Mouse (Mus musculus) neural tube, embryonic 12.5 days (tissue): ENCODE measurements around the gene Dhcr7. TPM values are rescaled to one million over a fixed set of nuclear protein-coding genes. Genes with fewer than 3 reads are reported as not detected.

ENCODE experiments used
- ATAC-seq: fragments of 200-750 bp; cut with Nextera tagmentation; 2 replicates; pipeline ENCODE4 v1.8.0; 2017; ENCODE audit warnings: low read depth, mild to moderate bottlenecking, moderate TSS enrichment, moderate library complexity; ENCODE audit not compliant: low FRiP score
- H3K27ac ChIP-seq: fragments of 300-500 bp; sonication (generic); 2 replicates; pipeline ENCODE4 v1.5.1; 2016
- H3K27me3 ChIP-seq: fragments of 300-500 bp; sonication (generic); replicated peaks from 2 replicates; pipeline ENCODE4 v1.6.1; 2016; ENCODE audit warnings: mild to moderate bottlenecking
- H3K36me3 ChIP-seq: fragments of 300-500 bp; sonication (generic); 2 replicates; pipeline ENCODE4 v1.6.1; 2016; ENCODE audit warnings: mild to moderate bottlenecking
- H3K4me1 ChIP-seq: fragments of 300-500 bp; sonication (generic); 2 replicates; pipeline ENCODE4 v1.6.1; 2016
- H3K4me2 ChIP-seq: fragments of 300-500 bp; sonication (generic); replicated peaks from 2 replicates; pipeline ENCODE4 v1.6.1; 2016; ENCODE audit warnings: mild to moderate bottlenecking
- H3K4me3 ChIP-seq: fragments of 300-500 bp; sonication (generic); 2 replicates; pipeline ENCODE4 v1.5.1; 2016
- H3K9ac ChIP-seq: fragments of 300-500 bp; sonication (generic); 2 replicates; pipeline ENCODE4 v1.6.1; 2016; ENCODE audit warnings: mild to moderate bottlenecking
- H3K9me3 ChIP-seq: fragments of 300-500 bp; sonication (generic); 2 replicates; pipeline ENCODE4 v1.6.1; 2016; ENCODE audit warnings: mild to moderate bottlenecking
- WGBS: fragments of 180-500 bp; shearing (Covaris S2); methylation state at CpG from one replicate; pipeline ENCODE4 v1.1.7; 2016; 5-methylcytosine and 5-hydroxymethylcytosine counted together
- polyA plus RNA-seq: library from polyadenylated mRNA; unstranded; fragments of >200 nt; fragmentation: Nextera tagmentation; extraction: Ambion mirVana; gene quantifications from 2 replicates; pipeline ENCODE4 v1.2.1, GENCODE M21; 2016

The Dhcr7 gene
- polyA plus RNA-seq, 1 experiment from 2014 or later = 53.6 TPM

- no peak for ATAC-seq
- peaks cover 84% of the 10 kb centered on the region for H3K36me3 ChIP-seq
- H3K27me3 ChIP-seq = no peaks in the 10 kb centered on the region
- no peaks in the 10 kb centered on the region for H3K9me3 ChIP-seq
- WGBS = 42% methylated on average over 1 of the region's 1 CpGs
- no peak overlapping the region for H3K9ac ChIP-seq
- no peaks in the 10 kb centered on the region for H3K4me1 ChIP-seq
- no peak overlapping the region for H3K27ac ChIP-seq
- H3K4me3 ChIP-seq = no peak overlapping the region
- no peak overlapping the region for H3K4me2 ChIP-seq
Measured at GRCm38 (mm10) chr7:143808909-143809308, 14.0 kb upstream of the Dhcr7 start.

- Histone ChIP-seq H3K9me3 (no peaks in the 10 kb centered on the region), H3K4me1 (peaks cover 12% of the 10 kb centered on the region), H3K4me2 (no peak overlapping the region), H3K27me3 (no peaks in the 10 kb centered on the region), H3K4me3 (no peak overlapping the region), H3K36me3 (peaks cover 41% of the 10 kb centered on the region), H3K27ac (no peak overlapping the region), H3K9ac (no peak overlapping the region)
- no peak for ATAC-seq
- WGBS = 83% methylated on average over 4 of the region's 4 CpGs
Measured at GRCm38 (mm10) chr7:143819201-143819600, 3.7 kb upstream of the Dhcr7 start.

GRCm38 (mm10) chr7:143821241-143821640 is 1.7 kb upstream of the Dhcr7 start:
- Histone ChIP-seq H3K4me1 (peaks cover 12% of the 10 kb centered on the region), H3K4me3 (no peak overlapping the region), H3K4me2 (no peak overlapping the region), H3K27ac (no peak overlapping the region), H3K36me3 (peaks cover 21% of the 10 kb centered on the region), H3K9me3 (no peaks in the 10 kb centered on the region), H3K27me3 (no peaks in the 10 kb centered on the region), H3K9ac (no peak overlapping the region)
- 93% methylated on average over 2 of the region's 2 CpGs for WGBS
- no peak for ATAC-seq

- Histone ChIP-seq H3K27me3 (no peaks in the 10 kb centered on the region), H3K36me3 (peaks cover 10% of the 10 kb centered on the region), H3K4me3 (peak overlapping the region; percentile 29), H3K4me1 (peaks cover 12% of the 10 kb centered on the region), H3K9ac (0 out of 2 replicates have a peak overlapping the region, but pooled peaks have one; percentile 17), H3K27ac (peak overlapping the region; percentile 43; the same call in 1 of the 2 replicates), H3K4me2 (peak overlapping the region; percentile 64), H3K9me3 (no peaks in the 10 kb centered on the region)
- ATAC-seq = peak; percentile 39
- WGBS = 79% methylated on average over 4 of the region's 4 CpGs
Measured at GRCm38 (mm10) chr7:143823266-143823605, 291 bp downstream of the Dhcr7 start.

GRCm38 (mm10) chr7:143826985-143827384 is 4.0 kb downstream of the Dhcr7 start:
- H3K4me3 ChIP-seq = no peak overlapping the region
- no peaks in the 10 kb centered on the region for H3K9me3 ChIP-seq
- no peak overlapping the region for H3K4me2 ChIP-seq
- H3K27me3 ChIP-seq = no peaks in the 10 kb centered on the region
- H3K9ac ChIP-seq = no peak overlapping the region
- ATAC-seq = no peak
- H3K27ac ChIP-seq = no peak overlapping the region
- H3K4me1 ChIP-seq = peaks cover 26% of the 10 kb centered on the region
- no peaks in the 10 kb centered on the region for H3K36me3 ChIP-seq
- WGBS = 96% methylated on average over 2 of the region's 2 CpGs

GRCm38 (mm10) chr7:143829504-143830331 is 6.8 kb downstream of the Dhcr7 start:
- ATAC-seq = peak; percentile 97
- peaks cover 4% of the 10 kb centered on the region; the same call in 1 of the 2 replicates for H3K36me3 ChIP-seq
- no peaks in the 10 kb centered on the region for H3K9me3 ChIP-seq
- peak overlapping the region; percentile 76 for H3K27ac ChIP-seq
- H3K9ac ChIP-seq = peak overlapping the region; percentile 70
- H3K4me1 ChIP-seq = peaks cover 29% of the 10 kb centered on the region
- no peaks in the 10 kb centered on the region for H3K27me3 ChIP-seq
- H3K4me2 ChIP-seq = peak overlapping the region; percentile 87
- under 1% methylated on average over 37 of the region's 37 CpGs for WGBS
- peak overlapping the region; percentile 61 for H3K4me3 ChIP-seq

- H3K27me3 ChIP-seq = no peaks in the 10 kb centered on the region
- H3K4me1 ChIP-seq = peaks cover 29% of the 10 kb centered on the region
- peak overlapping the region; percentile 87 for H3K4me2 ChIP-seq
- H3K27ac ChIP-seq = no peak overlapping the region
- H3K36me3 ChIP-seq = peaks cover 4% of the 10 kb centered on the region; the same call in 1 of the 2 replicates
- WGBS = 10% methylated on average over 6 of the region's 6 CpGs
- peak; percentile 35 for ATAC-seq
- no peaks in the 10 kb centered on the region for H3K9me3 ChIP-seq
- H3K9ac ChIP-seq = peak overlapping the region; percentile 70
- peak overlapping the region; percentile 61 for H3K4me3 ChIP-seq
Measured at GRCm38 (mm10) chr7:143830399-143830798, 7.5 kb downstream of the Dhcr7 start.

- Histone ChIP-seq H3K4me3 (no peak overlapping the region), H3K9ac (no peak overlapping the region), H3K9me3 (no peaks in the 10 kb centered on the region), H3K27me3 (no peaks in the 10 kb centered on the region), H3K4me1 (peaks cover 29% of the 10 kb centered on the region), H3K36me3 (peaks cover 17% of the 10 kb centered on the region), H3K27ac (no peak overlapping the region), H3K4me2 (peak overlapping the region; percentile 87)
- ATAC-seq = no peak
- 85% methylated on average over 8 of the region's 8 CpGs for WGBS
Measured at GRCm38 (mm10) chr7:143832196-143832595, 9.3 kb downstream of the Dhcr7 start.

GRCm38 (mm10) chr7:143832611-143833010 is 9.7 kb downstream of the Dhcr7 start:
- H3K9ac ChIP-seq = no peak overlapping the region
- H3K27ac ChIP-seq = no peak overlapping the region
- 95% methylated on average over 2 of the region's 2 CpGs for WGBS
- no peaks in the 10 kb centered on the region for H3K27me3 ChIP-seq
- H3K4me2 ChIP-seq = no peak overlapping the region
- peaks cover 29% of the 10 kb centered on the region for H3K4me1 ChIP-seq
- no peaks in the 10 kb centered on the region for H3K9me3 ChIP-seq
- no peak overlapping the region for H3K4me3 ChIP-seq
- ATAC-seq = no peak
- peaks cover 22% of the 10 kb centered on the region for H3K36me3 ChIP-seq

- Histone ChIP-seq H3K4me1 (peaks cover 29% of the 10 kb centered on the region), H3K36me3 (peaks cover 30% of the 10 kb centered on the region), H3K9ac (no peak overlapping the region), H3K27me3 (no peaks in the 10 kb centered on the region), H3K27ac (no peak overlapping the region), H3K9me3 (no peaks in the 10 kb centered on the region), H3K4me3 (no peak overlapping the region), H3K4me2 (no peak overlapping the region)
- ATAC-seq = no peak
- 86% methylated on average over 6 of the region's 6 CpGs for WGBS
Measured at GRCm38 (mm10) chr7:143833581-143834190, 10.7 kb downstream of the Dhcr7 start.

GRCm38 (mm10) chr7:143834316-143834715 is 11.4 kb downstream of the Dhcr7 start:
- H3K4me1 ChIP-seq = peaks cover 29% of the 10 kb centered on the region
- H3K27ac ChIP-seq = no peak overlapping the region
- peaks cover 34% of the 10 kb centered on the region for H3K36me3 ChIP-seq
- no peak for ATAC-seq
- H3K9ac ChIP-seq = no peak overlapping the region
- H3K4me2 ChIP-seq = no peak overlapping the region
- H3K4me3 ChIP-seq = no peak overlapping the region
- no peaks in the 10 kb centered on the region for H3K9me3 ChIP-seq
- WGBS = 96% methylated on average over 2 of the region's 2 CpGs
- H3K27me3 ChIP-seq = no peaks in the 10 kb centered on the region

GRCm38 (mm10) chr7:143834972-143835371 is 12.0 kb downstream of the Dhcr7 start:
- Histone ChIP-seq H3K4me2 (no peak overlapping the region), H3K27me3 (no peaks in the 10 kb centered on the region), H3K36me3 (peaks cover 40% of the 10 kb centered on the region), H3K9me3 (no peaks in the 10 kb centered on the region), H3K27ac (no peak overlapping the region), H3K4me1 (peaks cover 29% of the 10 kb centered on the region), H3K9ac (0 out of 2 replicates have a peak overlapping the region, but pooled peaks have one; percentile 17), H3K4me3 (no peak overlapping the region)
- 87% methylated on average over 3 of the region's 3 CpGs for WGBS
- no peak for ATAC-seq
